Mouse (Mus musculus): ENCODE results near the gene Ube2e2. TPM values are rescaled to one million over a fixed set of nuclear protein-coding genes. Genes with fewer than 3 reads are reported as not detected.

The Ube2e2 gene
- 100 to 1,000 TPM; 154 to 182 (median 170) TPM for total RNA-seq (2022)

DNA sequence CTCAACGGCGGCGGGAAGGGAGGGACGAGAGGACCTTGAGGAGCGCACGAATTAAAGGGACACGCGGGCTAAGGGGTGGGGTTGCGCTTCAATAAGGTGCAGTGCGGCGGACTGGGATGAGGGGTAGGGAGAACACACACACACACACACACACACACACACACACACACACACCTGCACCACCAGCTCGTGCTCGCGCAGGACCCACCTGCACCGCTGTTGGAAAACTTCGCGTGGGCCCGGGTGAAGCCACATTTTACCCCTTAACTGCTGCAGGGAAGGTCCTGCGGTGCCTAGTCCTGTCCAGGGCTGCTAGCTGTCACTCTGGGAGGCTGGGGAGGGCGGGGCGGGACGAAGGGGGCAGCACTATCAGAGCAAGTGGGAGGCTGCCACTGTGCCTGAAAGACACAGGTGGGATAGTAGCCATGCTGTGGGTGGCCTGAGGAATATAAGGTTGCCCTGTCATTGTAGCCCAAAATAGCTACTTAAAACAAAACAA, at the start of gene Ube2e2:
Ube2e2 (minus strand) TSS at position 321 of the 499 bp plus-strand sequence.
- no peak for DNase-seq (ENCODE audit: low spot score in 2 of 2)

DNA sequence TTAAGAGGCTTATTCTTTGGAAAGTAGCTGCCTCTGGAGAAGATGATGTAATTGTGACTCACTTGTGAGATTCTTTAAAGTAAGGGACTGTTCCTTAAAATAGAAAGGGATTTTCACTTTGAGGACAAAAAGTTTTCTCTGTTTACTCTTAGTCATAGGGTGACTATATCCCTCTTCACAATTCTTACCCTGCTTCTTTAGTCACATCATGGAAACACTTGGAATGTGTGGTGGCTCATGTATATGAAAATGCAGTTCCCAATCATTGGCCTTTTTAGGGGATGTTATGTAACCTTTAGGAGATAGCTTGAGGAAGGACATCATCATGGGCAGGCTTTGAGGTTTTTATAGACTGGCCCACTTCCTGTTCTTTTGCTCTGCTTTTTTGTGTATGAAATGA, 46.0 kb upstream of the Ube2e2 start:
- DNase-seq (ENCODE audit: low spot score in 2 of 2) = no peak

DNA sequence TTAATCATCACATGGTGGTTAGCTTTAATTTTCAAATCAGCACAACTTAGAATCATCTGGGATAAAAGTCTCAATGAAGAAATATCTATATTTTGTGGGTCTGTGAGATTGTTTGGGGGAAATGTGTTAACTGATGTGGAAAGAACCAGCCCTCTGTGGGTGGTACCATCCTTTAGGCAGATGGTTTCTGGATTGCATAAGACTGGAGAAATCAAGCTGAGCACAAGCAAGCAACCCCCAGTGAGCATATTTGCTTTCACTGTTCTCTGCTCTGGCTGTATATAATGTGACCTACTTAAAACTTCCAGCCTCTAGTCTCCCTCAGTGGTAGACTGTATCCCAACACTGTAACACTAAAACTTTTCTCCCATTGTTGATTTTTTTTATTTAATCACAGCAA, 9.5 kb upstream of the Ube2e2 start:
- DNase-seq (ENCODE audit: low spot score in 2 of 2) = no peak

DNA sequence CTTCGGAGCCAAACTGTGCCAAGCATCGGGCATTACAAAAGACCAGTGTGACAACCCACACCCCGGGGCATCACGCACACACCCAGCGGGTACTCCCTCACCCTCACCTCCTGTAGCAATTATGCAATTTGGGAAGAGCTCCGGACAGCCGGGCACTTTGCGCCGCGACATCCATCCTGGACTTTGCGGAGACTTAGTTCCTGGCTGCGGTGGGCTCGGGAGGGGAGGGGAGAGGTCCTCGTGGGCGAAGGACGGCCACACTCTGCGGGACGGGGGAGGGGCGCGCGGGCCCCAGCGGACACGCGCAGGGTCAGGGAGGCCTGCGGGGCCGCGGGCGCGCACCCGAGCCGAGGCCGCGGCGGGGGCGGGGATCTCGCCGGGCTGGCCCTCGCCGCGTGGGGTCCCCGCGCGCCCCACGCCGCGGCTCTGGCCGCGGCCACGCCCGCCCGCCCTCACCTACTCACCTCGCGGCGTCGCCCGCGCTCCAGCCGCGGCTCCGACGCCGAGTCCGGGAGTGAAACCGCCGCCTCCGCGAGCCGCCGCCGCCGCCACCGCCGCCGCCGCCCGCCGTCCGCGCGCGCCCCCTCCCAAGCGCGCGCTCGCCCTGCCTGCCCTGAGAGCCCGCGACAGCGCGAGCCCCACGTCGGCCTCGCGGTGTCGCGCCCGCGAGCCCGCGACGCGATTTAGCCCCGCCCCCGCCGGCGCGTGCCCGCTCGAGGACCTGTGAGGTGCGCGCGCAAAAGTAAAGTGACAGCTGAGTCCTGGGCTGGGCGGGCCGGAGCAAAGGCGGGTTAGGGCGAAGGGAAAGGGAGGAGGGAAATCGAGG, 733 bp downstream of the Ube2e2 start:
- peak; percentile 73 to 88 for DNase-seq (ENCODE audit: low spot score in 2 of 2)

DNA sequence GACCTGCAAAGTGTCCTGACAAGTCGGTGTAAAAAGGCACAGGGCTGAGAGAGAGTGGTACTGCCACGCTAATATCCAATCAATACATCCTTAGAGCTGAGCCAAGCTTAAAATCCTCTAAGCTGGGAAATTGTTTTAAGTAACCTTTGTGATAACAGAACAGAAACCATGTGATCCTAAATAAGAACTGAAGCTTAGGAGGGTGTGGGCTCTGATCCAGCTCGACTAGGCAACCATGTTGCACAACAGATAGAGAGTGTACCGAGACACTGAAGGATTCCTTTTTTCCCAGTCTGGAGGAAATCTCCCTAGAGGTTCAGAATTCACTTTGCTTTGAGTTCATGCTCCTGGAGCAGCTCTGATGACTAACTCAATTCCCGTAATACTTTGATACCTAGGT, 4.5 kb downstream of the Ube2e2 start:
- DNase-seq (ENCODE audit: low spot score in 2 of 2) = no peak

DNA sequence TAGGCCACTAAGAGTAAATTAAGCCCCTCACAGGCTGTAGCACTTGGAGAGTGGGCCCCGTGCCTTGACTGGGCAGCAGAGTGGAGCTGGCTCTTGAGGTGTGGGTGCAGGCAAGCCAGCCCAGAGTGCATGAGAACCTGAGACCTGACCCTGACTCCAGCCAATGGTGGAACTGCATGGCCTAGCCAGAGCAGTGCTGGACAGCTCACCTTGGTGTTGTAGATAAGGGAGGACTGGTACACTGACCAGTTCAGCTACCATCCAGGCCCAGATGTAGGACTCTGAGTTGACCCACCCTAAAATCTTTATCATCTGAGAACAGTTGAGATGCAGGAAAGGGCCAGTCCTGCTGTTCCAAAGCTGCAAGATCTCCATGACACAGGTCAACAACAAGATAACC, 11.6 kb downstream of the Ube2e2 start:
- no peak for DNase-seq (ENCODE audit: low spot score in 2 of 2)

DNA sequence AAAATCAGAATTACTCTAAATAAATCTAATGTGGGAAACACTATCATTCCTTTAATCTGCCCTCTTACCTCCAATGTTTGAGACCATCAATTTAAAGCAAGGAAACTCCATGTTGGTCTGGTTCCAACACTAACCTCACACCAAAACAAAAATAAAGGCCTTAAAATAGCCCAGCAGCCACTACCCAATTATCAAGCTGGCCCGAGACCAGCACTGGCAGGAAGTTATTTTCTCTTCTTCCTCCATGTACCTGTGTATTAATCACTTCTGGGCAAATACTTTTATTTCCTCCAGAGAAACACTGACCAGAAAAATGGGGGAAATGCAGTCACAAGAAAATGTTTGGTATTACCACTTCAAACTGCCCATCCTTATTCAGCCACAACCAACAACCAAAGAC, 23.4 kb downstream of the Ube2e2 start:
- DNase-seq (ENCODE audit: low spot score in 2 of 2) = no peak

DNA sequence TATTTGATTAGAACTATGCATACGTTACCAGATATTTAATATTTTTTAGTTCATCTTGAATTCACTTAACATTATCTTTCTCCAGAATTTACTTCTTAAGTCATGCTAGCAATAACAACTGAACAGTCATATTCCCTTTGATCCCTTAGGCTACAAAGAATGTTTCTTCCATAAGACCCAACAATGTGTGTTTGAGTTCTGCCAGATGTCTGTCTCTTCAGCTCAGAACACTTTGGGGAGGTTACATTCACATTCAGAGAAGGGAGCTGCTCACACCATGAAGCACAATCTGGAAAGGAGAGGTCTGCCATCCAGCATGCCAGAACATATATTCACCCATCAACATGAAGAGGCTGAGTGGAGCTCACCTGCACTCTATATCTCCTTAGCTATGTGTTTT, 65.4 kb downstream of the Ube2e2 start:
- DNase-seq (ENCODE audit: low spot score in 2 of 2) = no peak

DNA sequence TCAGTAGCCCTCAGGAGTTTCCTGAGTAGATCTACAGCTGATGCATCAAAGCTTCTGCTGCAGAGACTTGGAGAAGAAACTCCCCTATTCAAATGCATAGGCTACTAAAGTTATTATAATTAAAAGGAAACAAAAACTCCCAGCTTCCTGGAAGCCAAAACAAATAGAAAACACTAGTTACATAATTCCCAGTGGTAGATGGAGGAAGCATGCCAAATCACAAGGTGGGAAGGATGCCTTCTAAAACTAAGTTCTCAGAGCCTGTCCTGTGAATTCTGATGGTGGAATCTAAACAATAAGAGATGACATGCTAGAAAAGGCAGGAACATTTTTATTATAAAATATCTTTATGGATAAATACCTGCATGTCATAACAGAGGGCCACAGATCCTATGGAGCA, 67.3 kb downstream of the Ube2e2 start:
- DNase-seq (ENCODE audit: low spot score in 2 of 2) = no peak

DNA sequence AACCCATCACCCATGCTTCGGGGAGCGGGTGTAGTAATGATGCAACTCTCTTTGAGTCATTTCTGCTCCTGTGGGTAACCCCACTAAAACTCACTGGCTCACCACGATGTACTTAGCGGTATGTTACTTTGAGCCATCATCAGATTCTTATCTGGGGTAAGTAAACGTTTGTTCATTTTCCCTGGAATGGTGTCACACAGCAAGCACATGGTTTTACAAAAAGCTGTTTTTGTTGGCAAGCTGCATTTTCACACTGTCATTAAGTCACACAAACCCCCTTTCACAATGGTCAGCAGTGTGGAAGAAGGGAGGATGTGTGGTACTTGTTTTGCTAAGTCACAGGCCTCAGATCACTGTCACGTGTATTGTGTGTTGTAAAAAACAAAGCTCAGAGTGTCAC, 73.4 kb downstream of the Ube2e2 start:
- no peak for DNase-seq (ENCODE audit: low spot score in 2 of 2)

DNA sequence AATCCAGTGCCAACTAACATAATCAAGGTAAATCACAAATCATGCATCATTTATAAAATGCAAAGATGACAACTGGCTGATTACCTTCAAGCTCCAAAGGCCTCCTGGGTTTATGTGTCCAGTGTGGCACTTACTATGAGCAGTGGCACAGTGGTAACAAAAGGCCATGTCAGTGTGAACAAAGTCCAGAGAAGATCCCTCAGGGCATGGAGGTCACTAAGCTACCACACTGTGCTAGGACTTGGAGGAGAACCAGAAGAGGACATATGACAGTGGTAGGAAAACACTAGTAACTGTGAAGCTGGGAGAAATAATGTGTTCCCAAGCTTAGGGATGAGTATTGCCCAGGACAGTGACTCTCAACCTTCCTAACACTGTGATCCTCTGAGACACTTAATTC, 97.2 kb downstream of the Ube2e2 start:
- DNase-seq (ENCODE audit: low spot score in 2 of 2) = no peak

DNA sequence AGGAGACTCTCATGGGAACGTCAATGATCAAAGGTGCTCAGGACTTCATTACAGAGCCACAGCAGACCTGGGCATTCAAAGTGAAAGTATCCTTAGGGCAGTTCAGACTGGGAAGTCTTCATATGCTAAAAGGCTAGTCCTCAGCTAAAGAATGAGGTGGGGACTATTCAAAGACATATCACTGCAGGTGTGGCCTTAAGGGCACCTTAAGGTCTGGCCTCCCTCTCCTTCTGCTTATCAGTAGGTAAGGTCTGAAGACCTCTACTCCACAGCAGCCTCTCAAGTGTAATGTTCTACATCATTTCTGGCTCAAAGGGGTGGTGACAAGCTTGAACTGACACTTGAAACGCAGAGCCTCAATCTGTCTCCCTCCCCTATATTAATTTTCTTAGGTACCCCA, 98.3 kb downstream of the Ube2e2 start:
- DNase-seq (ENCODE audit: low spot score in 2 of 2) = no peak

DNA sequence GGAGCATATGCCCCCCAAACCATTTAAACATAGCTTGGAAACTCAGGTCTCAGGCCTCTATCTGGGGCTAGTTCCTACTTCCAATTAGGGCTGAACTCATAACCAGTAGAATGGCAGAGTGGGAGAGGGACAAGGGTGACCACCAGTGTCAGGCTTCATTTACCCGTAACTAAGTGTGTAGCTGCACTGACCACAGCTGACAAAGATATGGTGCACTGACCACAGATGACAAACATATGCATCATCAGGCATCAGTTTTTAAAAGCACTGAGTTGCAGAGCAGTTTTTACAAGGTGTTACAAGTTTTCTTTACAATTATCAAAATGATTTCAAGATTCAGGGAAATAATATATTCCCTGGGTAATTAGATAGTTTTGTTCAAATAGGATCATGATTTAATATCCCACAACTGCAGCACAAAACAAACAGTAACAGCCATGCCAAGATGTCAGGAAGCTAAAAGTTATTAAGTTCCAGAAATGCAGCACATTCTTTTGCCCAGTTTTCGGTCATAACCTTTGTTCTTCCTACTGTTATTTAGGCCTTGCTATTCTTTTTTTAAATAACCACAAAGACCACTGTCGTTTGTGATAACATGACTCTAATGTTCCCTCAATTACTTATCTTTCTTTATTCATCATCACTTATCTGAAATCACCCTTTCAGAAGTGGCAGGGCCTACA, 114.9 kb downstream of the Ube2e2 start:
- DNase-seq (ENCODE audit: low spot score in 2 of 2) = no peak

DNA sequence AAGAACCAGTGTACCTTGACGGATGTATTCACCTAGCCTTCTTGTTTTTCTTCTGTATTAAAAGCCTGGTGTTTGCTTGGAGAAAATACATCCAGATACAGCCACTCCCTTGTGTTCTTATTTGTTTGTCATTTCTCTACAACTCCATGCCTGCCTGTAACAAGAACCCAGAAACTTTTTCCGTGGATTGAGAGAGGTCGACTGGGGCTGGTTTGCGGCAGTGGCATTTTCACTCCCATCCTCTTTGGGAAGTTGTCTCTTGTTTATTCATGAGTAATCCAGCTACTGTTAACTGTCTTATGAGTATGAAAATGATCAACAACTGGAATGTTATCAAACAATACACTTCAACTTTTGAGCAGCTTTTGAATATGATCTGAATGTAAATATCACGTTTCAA, 115.8 kb downstream of the Ube2e2 start:
- DNase-seq (ENCODE audit: low spot score in 2 of 2) = no peak

DNA sequence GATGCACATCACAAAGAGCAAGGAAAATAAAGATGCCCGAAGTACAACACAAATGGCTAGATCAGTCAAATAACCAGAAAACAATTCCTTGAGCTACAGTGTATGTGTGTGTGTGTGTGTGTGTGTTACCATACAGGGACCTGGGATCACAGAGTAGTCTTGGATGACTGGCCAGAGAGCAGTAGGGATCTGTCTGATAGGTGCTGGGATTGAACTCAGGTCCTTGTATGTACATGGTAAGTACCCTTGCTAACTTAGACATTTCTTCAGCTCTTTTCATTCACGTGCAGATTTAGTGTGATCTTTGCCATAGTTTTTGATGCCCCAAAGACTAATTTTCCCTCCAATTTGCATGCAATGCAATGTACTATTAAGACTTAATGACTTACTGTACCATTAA, 117.9 kb downstream of the Ube2e2 start:
- no peak for DNase-seq (ENCODE audit: low spot score in 2 of 2)

DNA sequence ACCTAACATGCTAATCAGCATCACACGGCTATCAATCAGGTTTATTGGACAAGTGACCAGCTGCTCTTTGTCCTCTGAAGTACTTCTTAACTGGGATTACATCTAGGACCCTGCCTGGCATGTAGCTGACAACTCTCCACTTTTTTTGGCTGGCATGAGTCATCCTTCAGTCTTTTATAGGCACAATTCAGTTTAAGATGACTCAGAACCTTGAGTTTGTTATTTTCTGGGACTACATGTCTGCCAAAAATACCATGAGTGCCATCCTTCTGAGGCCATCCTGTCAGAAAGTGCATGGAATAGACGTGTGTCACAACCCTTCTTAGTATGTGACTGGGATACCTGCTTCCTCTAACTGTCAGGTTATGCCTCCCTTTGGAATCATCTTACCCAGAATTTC, 120.3 kb downstream of the Ube2e2 start:
- DNase-seq (ENCODE audit: low spot score in 2 of 2) = peak in 1 of 2 experiments; percentile 39

DNA sequence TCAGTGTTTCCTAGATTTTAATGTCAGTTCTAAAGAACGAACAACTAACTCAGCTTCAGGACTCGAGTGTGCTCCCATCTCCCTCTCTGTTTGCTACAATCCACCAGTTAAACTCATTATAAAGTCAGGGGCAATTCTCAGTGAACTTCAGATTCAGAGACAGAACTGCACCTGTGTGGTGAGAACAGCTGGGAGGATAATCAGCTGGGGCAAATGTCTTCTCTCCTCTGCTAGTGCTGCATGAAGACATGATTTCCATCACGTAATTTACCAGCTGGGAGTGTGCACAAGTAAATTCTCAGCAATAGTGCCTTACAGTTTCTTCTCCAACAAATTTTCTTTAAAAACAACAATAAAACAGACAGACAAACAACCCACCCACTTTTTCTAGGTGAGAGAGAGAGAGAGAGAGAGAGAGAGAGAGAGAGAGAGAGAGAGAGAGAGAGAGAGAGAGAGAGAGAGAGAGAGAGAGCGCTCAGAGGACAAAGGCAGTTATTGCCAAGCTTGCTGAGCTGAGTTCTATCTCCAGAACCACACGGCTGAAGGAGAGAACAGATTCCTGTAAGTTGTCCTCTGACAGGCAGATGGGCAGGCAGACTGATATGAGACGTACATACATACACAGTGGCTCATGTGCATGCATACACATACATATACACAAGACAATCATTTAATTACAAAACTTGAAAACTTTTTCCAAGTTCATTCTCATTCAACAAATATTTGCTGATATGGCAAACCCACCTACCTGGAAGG, 134.3 kb downstream of the Ube2e2 start:
- no peak for DNase-seq (ENCODE audit: low spot score in 2 of 2)

DNA sequence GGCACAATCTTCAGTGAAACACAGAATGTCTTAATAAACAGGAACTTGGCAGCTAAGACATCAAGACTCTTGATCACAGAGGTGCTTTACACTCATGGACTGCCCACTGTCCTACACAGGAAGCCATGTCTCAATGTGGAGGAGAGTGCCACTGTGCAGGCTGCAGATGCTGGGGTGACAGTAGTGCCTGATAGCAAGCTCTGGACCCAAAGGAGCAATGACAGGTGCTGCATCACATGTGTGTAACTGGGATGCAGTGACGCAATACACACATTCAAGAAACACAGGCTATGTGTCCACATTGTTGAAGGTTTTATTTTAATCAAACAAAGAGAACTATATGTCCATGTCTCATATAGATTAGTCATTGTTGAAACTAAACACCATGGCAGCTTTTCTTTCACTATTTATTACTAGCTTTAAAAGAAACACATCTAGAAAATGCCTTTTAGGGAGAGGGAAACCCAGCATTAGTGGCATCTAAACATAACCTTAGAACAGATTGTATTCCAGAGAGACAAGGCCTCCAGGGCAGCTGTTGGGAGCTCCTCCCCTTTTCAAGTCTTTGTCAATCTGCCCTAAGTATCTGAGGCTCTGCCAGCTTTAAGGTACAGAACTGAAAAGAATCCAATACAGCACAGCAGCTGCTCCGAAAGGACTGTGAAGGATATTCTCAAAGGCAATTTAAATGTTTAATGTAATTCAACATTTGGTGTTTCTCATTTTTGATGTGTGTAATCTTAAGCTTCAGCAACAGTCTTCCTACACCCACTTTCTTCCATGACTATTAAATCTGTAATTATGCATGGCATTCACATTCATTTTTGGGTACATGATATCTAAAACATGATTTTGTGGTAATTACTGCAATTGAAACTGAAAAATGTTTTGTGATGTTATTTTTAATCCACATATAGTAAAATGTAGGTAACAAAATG, 135.2 kb downstream of the Ube2e2 start:
- DNase-seq (ENCODE audit: low spot score in 2 of 2) = no peak

DNA sequence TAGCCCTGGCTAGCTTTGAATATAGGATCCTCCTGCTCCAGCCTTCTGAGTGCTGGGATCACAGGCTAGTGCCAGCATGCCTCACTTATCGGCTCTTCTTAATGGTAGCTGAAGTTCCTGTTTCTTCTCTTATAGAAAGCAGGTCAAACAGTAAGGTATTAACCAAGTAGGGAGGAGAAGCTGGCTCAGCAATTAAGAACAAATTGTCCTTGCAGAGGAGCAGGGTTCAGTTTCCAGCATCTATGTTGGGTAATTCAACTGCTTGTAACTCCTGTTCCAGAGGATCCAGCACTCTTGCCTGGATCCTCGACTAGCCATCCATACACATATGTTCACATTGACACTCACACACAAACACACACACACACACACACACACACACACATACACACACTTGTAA, 136.1 kb downstream of the Ube2e2 start:
- no peak for DNase-seq (ENCODE audit: low spot score in 2 of 2)

DNA sequence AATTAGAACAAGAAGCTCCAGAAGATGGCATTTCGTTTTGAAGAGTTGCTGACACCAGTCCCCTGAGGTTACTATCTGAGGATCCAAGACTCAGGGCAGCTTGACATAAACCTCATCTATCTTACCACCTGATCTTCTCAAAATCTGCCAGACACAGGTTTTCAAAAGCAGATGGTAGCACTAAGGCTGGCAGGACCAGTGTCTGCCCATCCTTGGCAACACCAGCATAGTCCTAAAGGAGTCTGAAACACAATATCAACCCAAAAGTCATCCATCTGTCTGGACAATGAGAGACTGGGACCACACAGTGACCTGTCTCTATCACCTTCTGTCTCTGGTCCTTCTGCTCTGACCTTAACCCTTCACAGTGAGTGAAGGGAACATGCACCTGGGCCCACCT, 138.7 kb downstream of the Ube2e2 start:
- DNase-seq (ENCODE audit: low spot score in 2 of 2) = no peak

DNA sequence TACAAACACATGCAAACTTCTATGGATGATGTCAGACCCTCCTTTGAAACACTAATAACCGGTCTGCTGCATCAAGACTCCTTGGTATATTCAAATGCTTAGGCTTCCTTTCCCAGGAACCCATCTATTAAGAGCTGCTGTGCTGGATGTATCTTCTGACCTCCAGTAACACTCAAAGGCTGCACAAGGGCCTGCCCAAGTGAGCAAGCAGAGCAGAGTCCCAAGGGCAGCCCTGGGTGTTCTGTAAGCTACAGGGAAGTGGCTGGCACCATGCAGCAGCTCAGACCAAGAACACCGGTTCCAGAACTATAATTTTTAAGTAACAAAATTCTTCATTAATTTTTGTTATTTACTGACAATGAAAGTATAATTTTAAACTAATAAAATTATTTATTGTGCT, 139.5 kb downstream of the Ube2e2 start:
- DNase-seq (ENCODE audit: low spot score in 2 of 2) = no peak
